Mouse (Mus musculus) kidney, adult 2 months (tissue): ENCODE measurements at regions not wholly inside any gene's neighbourhood (a gene's known extent, or its start where the extent isn't known, plus 50 kb on each side); places are given as distances from the start of the nearest gene placed in this dataset.
"Not testable (repeated sequence)": the region's sequence is repeated elsewhere in the genome, so short reads cannot be mapped to it uniquely, and the experiment has no call there.

Experiments used
- DNase-seq: peaks from one replicate; pipeline ENCODE4 v3.0.0; 2021
- H3K27ac ChIP-seq: fragments of 200-500 bp; 2 replicates; pipeline ENCODE4 v1.5.1; 2012; ENCODE audit warnings: low read depth, low read length, control low read depth, inconsistent platforms; ENCODE audit not compliant: insufficient read depth
- H3K27me3 ChIP-seq: fragments of 200-500 bp; replicated peaks from 2 replicates; pipeline ENCODE4 v1.6.1; 2012; ENCODE audit warnings: mild to moderate bottlenecking, moderate library complexity, low read length, inconsistent platforms; ENCODE audit not compliant: control insufficient read depth, insufficient read depth
- H3K36me3 ChIP-seq: fragments of 200-500 bp; 2 replicates; pipeline ENCODE4 v1.6.1; 2012; ENCODE audit warnings: mild to moderate bottlenecking, moderate library complexity, low read length, inconsistent platforms; ENCODE audit not compliant: control insufficient read depth, insufficient read depth
- H3K4me1 ChIP-seq: fragments of 200-500 bp; 2 replicates; pipeline ENCODE4 v1.6.1; 2011; ENCODE audit warnings: low read length; ENCODE audit not compliant: control insufficient read depth, insufficient read depth
- H3K4me3 ChIP-seq: fragments of 200-500 bp; 2 replicates; pipeline ENCODE4 v1.5.1; 2011; ENCODE audit warnings: mild to moderate bottlenecking, low read depth, low read length, control low read depth; ENCODE audit not compliant: insufficient read depth
- CTCF ChIP-seq: fragments of 200-500 bp; conservative IDR thresholded peaks from 2 replicates; pipeline ENCODE4 v1.5.1; 2011; ENCODE audit warnings: low read depth, mild to moderate bottlenecking, control low read depth, low read length, moderate library complexity, mixed read lengths; ENCODE audit not compliant: insufficient read depth, insufficient read length
- POLR2A ChIP-seq: fragments of 200-500 bp; IDR thresholded peaks from one replicate; pipeline ENCODE4 v1.6.1; 2011; ENCODE audit warnings: low read depth, low read length, control low read depth
- WGBS: fragments of 180-500 bp; shearing (Covaris S2); methylation state at CpG from one replicate; pipeline ENCODE4 v1.1.7; 2018; 5-methylcytosine and 5-hydroxymethylcytosine counted together

GRCm38 (mm10) chr3:5806947-5807575 is 56.5 kb downstream of the Gm8797 start:
- TF ChIP-seq CTCF, result no peak
- TF ChIP-seq POLR2A, result no peak
- no peak overlapping the region for H3K4me3 ChIP-seq
- DNase-seq, result no peak
- H3K36me3 ChIP-seq, result no peaks in the 10 kb centered on the region
- 93% methylated on average over 2 of the region's 2 CpGs for WGBS
- no peaks in the 10 kb centered on the region for H3K27me3 ChIP-seq
- H3K4me1 ChIP-seq, result no peaks in the 10 kb centered on the region
- no peak overlapping the region for H3K27ac ChIP-seq

GRCm38 (mm10) chr3:5811071-5811590 is 60.5 kb downstream of the Gm8797 start:
- Histone ChIP-seq H3K4me1 (no peaks in the 10 kb centered on the region), H3K27ac (no peak overlapping the region), H3K36me3 (no peaks in the 10 kb centered on the region), H3K4me3 (no peak overlapping the region), H3K27me3 (no peaks in the 10 kb centered on the region)
- TF ChIP-seq CTCF (no peak), POLR2A (no peak)
- no peak for DNase-seq
- 86% methylated on average over 3 of the region's 3 CpGs for WGBS

GRCm38 (mm10) chr3:5820243-5820642 is 69.6 kb downstream of the Gm8797 start:
- 84% methylated on average over 7 of the region's 7 CpGs for WGBS
- not testable (repeated sequence) for DNase-seq, H3K4me3 ChIP-seq, H3K4me1 ChIP-seq, H3K36me3 ChIP-seq, H3K27me3 ChIP-seq, H3K27ac ChIP-seq

- 33% methylated on average over 20 of the region's 20 CpGs for WGBS
- H3K4me1 ChIP-seq, H3K36me3 ChIP-seq, H3K27ac ChIP-seq, H3K4me3 ChIP-seq, H3K27me3 ChIP-seq: not testable (repeated sequence)
- DNase-seq, result peak; percentile 100
These were observed 109.6 kb downstream of the Gm8797 start for GRCm38 (mm10) chr3:5860237-5860636.

GRCm38 (mm10) chr3:5870407-5870806 is 119.8 kb downstream of the Gm8797 start:
- Histone ChIP-seq H3K27ac (no peak overlapping the region), H3K27me3 (no peaks in the 10 kb centered on the region), H3K4me3 (no peak overlapping the region), H3K4me1 (no peaks in the 10 kb centered on the region), H3K36me3 (no peaks in the 10 kb centered on the region)
- WGBS, result 82% methylated on average over 2 of the region's 2 CpGs
- no peak for TF ChIP-seq CTCF
- no peak for DNase-seq

GRCm38 (mm10) chr3:5879113-5879512 is 128.5 kb downstream of the Gm8797 start:
- Histone ChIP-seq H3K27ac (no peak overlapping the region), H3K27me3 (no peaks in the 10 kb centered on the region), H3K4me3 (no peak overlapping the region), H3K4me1 (no peaks in the 10 kb centered on the region), H3K36me3 (no peaks in the 10 kb centered on the region)
- DNase-seq, result no peak
- TF ChIP-seq POLR2A, result no peak
- TF ChIP-seq CTCF, result no peak

- no peak for TF ChIP-seq POLR2A
- TF ChIP-seq CTCF, result no peak
- Histone ChIP-seq H3K36me3 (no peaks in the 10 kb centered on the region), H3K27ac (no peak overlapping the region), H3K27me3 (no peaks in the 10 kb centered on the region), H3K4me3 (no peak overlapping the region), H3K4me1 (no peaks in the 10 kb centered on the region)
- no peak for DNase-seq
- 80% methylated on average over 1 of the region's 1 CpGs for WGBS
These were observed 166.9 kb downstream of the Gm8797 start for GRCm38 (mm10) chr3:5917536-5917935.

GRCm38 (mm10) chr3:5950243-5950642 is 199.6 kb downstream of the Gm8797 start:
- H3K27ac ChIP-seq, DNase-seq, H3K36me3 ChIP-seq, H3K4me3 ChIP-seq, H3K27me3 ChIP-seq, H3K4me1 ChIP-seq: not testable (repeated sequence)
- 91% methylated on average over 11 of the region's 11 CpGs for WGBS

- not testable (repeated sequence) for H3K4me3 ChIP-seq, H3K36me3 ChIP-seq, H3K4me1 ChIP-seq, H3K27me3 ChIP-seq, H3K27ac ChIP-seq
- peak; percentile 11 for DNase-seq
- 48% methylated on average over 5 of the region's 5 CpGs for WGBS
These were observed 238.5 kb downstream of the Gm8797 start for GRCm38 (mm10) chr3:5989011-5989645.
